Mouse (Mus musculus) neural tube, embryonic 10.5 days (tissue): Measurements from ENCODE around the gene Olfr338.
"Not testable (repeated sequence)": the region's sequence is repeated elsewhere in the genome, so short reads cannot be mapped to it uniquely, and the experiment has no call there.

Source experiments
- DNase-seq: peaks from one replicate; pipeline ENCODE4 v3.0.0-alpha.2; 2017; ENCODE audit warnings: low spot score; ENCODE audit errors: extremely low spot score

Olfr338 gene

DNA sequence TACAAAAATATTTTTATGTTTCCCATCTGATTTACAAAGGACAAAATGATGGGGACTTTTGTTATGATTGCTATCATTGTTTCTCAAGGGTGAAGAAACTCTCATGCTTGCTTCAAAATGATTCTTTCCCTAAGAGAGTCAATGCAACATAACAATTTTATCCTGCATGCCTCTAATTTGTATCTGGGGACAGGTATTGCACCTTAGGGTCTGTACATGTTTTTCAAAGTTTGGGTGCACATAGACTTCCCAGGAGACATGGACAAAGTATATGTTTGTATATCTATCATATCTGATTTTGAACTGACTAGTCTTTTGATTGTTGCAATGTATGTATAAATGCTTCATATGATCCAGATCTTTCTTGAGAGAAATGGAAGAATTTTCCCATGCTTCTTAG lies at the start of gene Olfr338:
Gene Olfr338, plus strand, starts transcription at position 301 of the 400 bp plus-strand sequence.
- no peak for DNase-seq

- not testable (repeated sequence) for DNase-seq
Measured at GRCm38 (mm10) chr2:36415174-36415573, 41.9 kb downstream of the Olfr338 start.

DNA sequence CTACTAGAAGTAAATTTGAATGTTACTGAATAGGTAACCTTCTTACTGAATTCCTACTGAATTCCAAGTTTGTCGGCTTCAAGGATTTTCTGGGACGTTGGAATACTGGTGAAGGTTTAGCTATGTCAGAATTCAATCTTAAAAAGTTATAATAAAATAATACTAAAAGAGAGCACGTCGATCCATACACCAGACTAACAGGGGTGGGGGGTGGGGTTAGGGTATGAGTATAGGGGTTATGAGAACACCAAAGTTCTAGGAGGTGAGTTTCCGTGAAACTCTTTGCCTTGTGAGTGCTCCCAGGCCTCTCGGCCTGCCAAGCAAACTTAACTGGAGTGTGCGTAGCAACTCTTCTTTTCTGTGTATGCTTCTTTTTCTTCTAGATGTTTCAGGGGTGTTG lies 42.3 kb downstream of the Olfr338 start:
- DNase-seq: not testable (repeated sequence)

GRCm38 (mm10) chr2:36418647-36419046 lies 45.3 kb downstream of the Olfr338 start, which contains the start of gene Olfr339:
TSS of gene Olfr339 (plus strand) at chr2:36418947.
- no peak for DNase-seq
